Mouse (Mus musculus) lung, embryonic 16.5 days (tissue): ENCODE measurements around the gene H2al1i. TPM values are rescaled to one million over a fixed set of nuclear protein-coding genes. Genes with fewer than 3 reads are reported as not detected.
"Not testable (repeated sequence)": the region's sequence is repeated elsewhere in the genome, so short reads cannot be mapped to it uniquely, and the experiment has no call there.

ENCODE experiments used
- ATAC-seq: fragments of 200-750 bp; cut with Nextera tagmentation; 2 replicates; pipeline ENCODE4 v1.8.0; 2017; ENCODE audit warnings: low read depth, mild to moderate bottlenecking, moderate library complexity
- H3K27ac ChIP-seq: fragments of 300-500 bp; sonication (generic); 2 replicates; pipeline ENCODE4 v1.5.1; 2014; ENCODE audit warnings: mild to moderate bottlenecking, control low read depth, low read length
- H3K27me3 ChIP-seq: fragments of 300-500 bp; sonication (generic); 2 replicates; pipeline ENCODE4 v1.6.1; 2014; ENCODE audit warnings: low read depth, low read length, mixed read lengths; ENCODE audit not compliant: control insufficient read depth, insufficient read depth
- H3K36me3 ChIP-seq: fragments of 300-500 bp; sonication (generic); 2 replicates; pipeline ENCODE4 v1.6.1; 2014; ENCODE audit warnings: low read length; ENCODE audit not compliant: control insufficient read depth, insufficient read depth
- H3K4me1 ChIP-seq: fragments of 300-500 bp; sonication (generic); replicated peaks from 2 replicates; pipeline ENCODE4 v1.6.1; 2014; ENCODE audit warnings: low read length, mixed read lengths; ENCODE audit not compliant: control insufficient read depth, insufficient read depth
- H3K4me2 ChIP-seq: fragments of 300-500 bp; sonication (generic); 2 replicates; pipeline ENCODE4 v1.6.1; 2014; ENCODE audit warnings: low read depth, low read length, control low read depth
- H3K4me3 ChIP-seq: fragments of 300-500 bp; sonication (generic); 2 replicates; pipeline ENCODE4 v1.5.1; 2014; ENCODE audit warnings: mild to moderate bottlenecking, low read length, control low read depth
- H3K9ac ChIP-seq: fragments of 300-500 bp; sonication (generic); 2 replicates; pipeline ENCODE4 v1.6.1; 2014; ENCODE audit warnings: low read length, control low read depth
- H3K9me3 ChIP-seq: fragments of 300-500 bp; sonication (generic); 2 replicates; pipeline ENCODE4 v1.6.1; 2016; ENCODE audit warnings: low read length; ENCODE audit not compliant: control insufficient read depth
- WGBS: fragments of 180-500 bp; shearing (Covaris S2); extraction: QIAGEN DNeasy Blood & Tissue Kit; methylation state at CpG from one replicate; pipeline ENCODE4 v1.1.7; 2014; 5-methylcytosine and 5-hydroxymethylcytosine counted together
- polyA plus RNA-seq: library from polyadenylated mRNA; unstranded; fragments of >200 nt; fragmentation: Nextera tagmentation; extraction: Ambion mirVana; gene quantifications from 2 replicates; pipeline ENCODE4 v1.2.1, GENCODE M21; 2015

Gene H2al1i
- polyA plus RNA-seq, result not detected in 2 replicates

- H3K9me3 ChIP-seq, H3K36me3 ChIP-seq, H3K4me2 ChIP-seq, H3K4me1 ChIP-seq, H3K9ac ChIP-seq, H3K4me3 ChIP-seq, ATAC-seq, H3K27ac ChIP-seq, H3K27me3 ChIP-seq: not testable (repeated sequence)
- WGBS, result 75% methylated on average over 1 of the region's 5 CpGs
Measured at GRCm38 (mm10) chrX:11324359-11324758, at the start of gene H2al1i. Gene H2al1i (plus strand): TSS chrX:11324659.

- Histone ChIP-seq H3K36me3 (no peaks in the 10 kb centered on the region), H3K27me3 (no peaks in the 10 kb centered on the region; the same call in 1 of the 2 replicates), H3K4me2 (no peak overlapping the region), H3K27ac (no peak overlapping the region), H3K9me3 (no peaks in the 10 kb centered on the region), H3K4me3 (no peak overlapping the region), H3K9ac (no peak overlapping the region), H3K4me1 (no peaks in the 10 kb centered on the region)
- 44% methylated on average over 6 of the region's 6 CpGs for WGBS
- ATAC-seq, result peak; percentile 51; the same call in 1 of the 2 replicates
Measured at GRCm38 (mm10) chrX:11277083-11277482, 47.4 kb upstream of the H2al1i start.

GRCm38 (mm10) chrX:11280741-11281140, 43.7 kb upstream of the H2al1i start:
- H3K4me1 ChIP-seq, result no peaks in the 10 kb centered on the region
- H3K36me3 ChIP-seq, result no peaks in the 10 kb centered on the region
- 73% methylated on average over 2 of the region's 2 CpGs for WGBS
- no peaks in the 10 kb centered on the region; the same call in none of the 2 replicates for H3K27me3 ChIP-seq
- no peak overlapping the region for H3K9ac ChIP-seq
- H3K27ac ChIP-seq, result no peak overlapping the region
- H3K4me2 ChIP-seq, result no peak overlapping the region
- 0 out of 2 replicates have a peak, but pooled peaks cover 3% of the 10 kb centered on the region for H3K9me3 ChIP-seq
- no peak for ATAC-seq
- H3K4me3 ChIP-seq, result no peak overlapping the region

GRCm38 (mm10) chrX:11288306-11288882, 36.1 kb upstream of the H2al1i start:
- no peaks in the 10 kb centered on the region for H3K36me3 ChIP-seq
- H3K4me3 ChIP-seq, result no peak overlapping the region
- 45% methylated on average over 14 of the region's 14 CpGs for WGBS
- H3K4me2 ChIP-seq, result no peak overlapping the region
- H3K27me3 ChIP-seq, result no peaks in the 10 kb centered on the region; the same call in 1 of the 2 replicates
- H3K9ac ChIP-seq, result no peak overlapping the region
- ATAC-seq, result peak; percentile 68
- H3K27ac ChIP-seq, result no peak overlapping the region
- H3K4me1 ChIP-seq, result no peaks in the 10 kb centered on the region
- no peaks in the 10 kb centered on the region for H3K9me3 ChIP-seq

GRCm38 (mm10) chrX:11289244-11289643, 35.2 kb upstream of the H2al1i start:
- no peaks in the 10 kb centered on the region; the same call in 1 of the 2 replicates for H3K27me3 ChIP-seq
- no peaks in the 10 kb centered on the region for H3K36me3 ChIP-seq
- 76% methylated on average over 4 of the region's 4 CpGs for WGBS
- H3K4me3 ChIP-seq, result no peak overlapping the region
- H3K9me3 ChIP-seq, result no peaks in the 10 kb centered on the region
- H3K4me1 ChIP-seq, result no peaks in the 10 kb centered on the region
- ATAC-seq, result no peak
- no peak overlapping the region for H3K27ac ChIP-seq
- H3K4me2 ChIP-seq, result no peak overlapping the region
- no peak overlapping the region for H3K9ac ChIP-seq

- not testable (repeated sequence) for H3K9ac ChIP-seq, ATAC-seq, H3K27me3 ChIP-seq, H3K27ac ChIP-seq, H3K36me3 ChIP-seq, H3K4me1 ChIP-seq, H3K9me3 ChIP-seq, H3K4me3 ChIP-seq, H3K4me2 ChIP-seq
- no CpG with 5 or more reads among the region's 3 CpGs for WGBS
Measured at GRCm38 (mm10) chrX:11298957-11299356, 25.5 kb upstream of the H2al1i start, which contains the start of gene H2al1a. Gene H2al1a (plus strand): TSS chrX:11299257.

- H3K4me1 ChIP-seq, H3K4me3 ChIP-seq, H3K27me3 ChIP-seq, H3K27ac ChIP-seq, H3K9me3 ChIP-seq, ATAC-seq, H3K9ac ChIP-seq, H3K4me2 ChIP-seq, H3K36me3 ChIP-seq: not testable (repeated sequence)
- 100% methylated on average over 1 of the region's 3 CpGs for WGBS
Measured at GRCm38 (mm10) chrX:11302132-11302531, 22.3 kb upstream of the H2al1i start, which contains the start of gene H2al1b. Gene H2al1b (plus strand): TSS chrX:11302432.

- H3K27ac ChIP-seq, H3K27me3 ChIP-seq, H3K4me3 ChIP-seq, H3K4me1 ChIP-seq, H3K9ac ChIP-seq, H3K36me3 ChIP-seq, ATAC-seq, H3K9me3 ChIP-seq, H3K4me2 ChIP-seq: not testable (repeated sequence)
- 69% methylated on average over 1 of the region's 6 CpGs for WGBS
Measured at GRCm38 (mm10) chrX:11305355-11305754, 19.1 kb upstream of the H2al1i start, which contains the start of gene H2al1c. Gene H2al1c (plus strand): TSS chrX:11305655.

- WGBS, result no CpG with 5 or more reads among the region's 6 CpGs
- H3K4me1 ChIP-seq, ATAC-seq, H3K4me2 ChIP-seq, H3K36me3 ChIP-seq, H3K27me3 ChIP-seq, H3K27ac ChIP-seq, H3K9ac ChIP-seq, H3K4me3 ChIP-seq, H3K9me3 ChIP-seq: not testable (repeated sequence)
Measured at GRCm38 (mm10) chrX:11308524-11308923, 15.9 kb upstream of the H2al1i start, which contains the start of gene H2al1d. Gene H2al1d (plus strand): TSS chrX:11308824.
